Mouse (Mus musculus) MEL (cell line): ENCODE measurements around the gene Rbm25.

Experiments used
- CTCF ChIP-seq, 3 experiments: IDR thresholded peaks in 2 of 3; conservative IDR thresholded peaks in 1 of 3; 2 replicates each; pipeline ENCODE4 v1.5.1; 2011 to 2012; ENCODE audit warnings: low read length in 3 of 3, low read depth in 2 of 3, mild to moderate bottlenecking in 2 of 3, improper control_type of control experiment in 1 of 3, inconsistent platforms in 1 of 3, mixed read lengths in 1 of 3, moderate library complexity in 1 of 3; ENCODE audit not compliant: control insufficient read depth in 1 of 3, insufficient read depth in 1 of 3, poor library complexity in 1 of 3, severe bottlenecking in 1 of 3
- EP300 ChIP-seq, 2 experiments: IDR thresholded peaks; 2 replicates each; pipeline ENCODE4 v1.6.1; 2011; ENCODE audit warnings: improper control_type of control experiment in 2 of 2, low read length in 2 of 2, low read depth in 1 of 2, mild to moderate bottlenecking in 1 of 2
- MAX ChIP-seq: IDR thresholded peaks from 2 replicates; pipeline ENCODE4 v1.6.1; 2011; ENCODE audit warnings: low read length, improper control_type of control experiment
- MYC ChIP-seq: IDR thresholded peaks from 2 replicates; pipeline ENCODE4 v1.6.1; 2011; ENCODE audit warnings: low read depth, mild to moderate bottlenecking, low read length, improper control_type of control experiment, moderate library complexity
- NRF1 ChIP-seq: IDR thresholded peaks from 2 replicates; pipeline ENCODE4 v1.6.1; 2014; ENCODE audit warnings: low read depth, mild to moderate bottlenecking, inconsistent platforms, low read length, improper control_type of control experiment, moderate library complexity; ENCODE audit not compliant: poor library complexity, insufficient read depth, severe bottlenecking
- POLR2A ChIP-seq, 2 experiments: IDR thresholded peaks; 2 replicates each; pipeline ENCODE4 v1.6.1; 2011 to 2012; ENCODE audit warnings: low read length in 2 of 2, mild to moderate bottlenecking in 2 of 2, control low read depth in 1 of 2, improper control_type of control experiment in 1 of 2, low read depth in 1 of 2, moderate library complexity in 1 of 2; ENCODE audit not compliant: control insufficient read depth in 1 of 2, insufficient read depth in 1 of 2, poor library complexity in 1 of 2
- POLR2AphosphoS2 ChIP-seq: IDR thresholded peaks from 2 replicates; pipeline ENCODE4 v1.6.1; 2011; ENCODE audit warnings: low read length, improper control_type of control experiment
- USF1 ChIP-seq: IDR thresholded peaks from 2 replicates; pipeline ENCODE4 v1.6.1; 2014; ENCODE audit warnings: low read depth, mild to moderate bottlenecking, inconsistent platforms, low read length, improper control_type of control experiment, moderate library complexity
- ZNF384 ChIP-seq: IDR thresholded peaks from 2 replicates; pipeline ENCODE4 v1.6.1; 2012; ENCODE audit warnings: low read depth, mild to moderate bottlenecking, inconsistent platforms, low read length, improper control_type of control experiment

GRCm38 (mm10) chr12:83709934-83710333 lies 78.9 kb downstream of the Rbm25 start:
- TF ChIP-seq POLR2A (IDR thresholded peaks at IDR 0.05; ENCODE audit: control insufficient read depth in 1 of 2, insufficient read depth in 1 of 2, low read depth in 1 of 2, low read length in 2 of 2, poor library complexity in 1 of 2), result no peak
- no peak for TF ChIP-seq MAX
- no peak for TF ChIP-seq MYC
- no peak for TF ChIP-seq POLR2AphosphoS2
- TF ChIP-seq CTCF (IDR thresholded peaks at IDR 0.05 in 2 of 3, conservative IDR thresholded peaks at IDR 0.05 in 1 of 3; ENCODE audit: control insufficient read depth in 1 of 3, insufficient read depth in 1 of 3, low read depth in 2 of 3, low read length in 3 of 3, poor library complexity in 1 of 3, severe bottlenecking in 1 of 3), result no peak
- no peak for TF ChIP-seq EP300 (IDR thresholded peaks at IDR 0.05; ENCODE audit: low read depth in 1 of 2, low read length in 2 of 2)
- no peak for TF ChIP-seq ZNF384
- no peak for TF ChIP-seq NRF1
- TF ChIP-seq USF1, result no peak
